Mouse (Mus musculus) cortical plate, adult 2 months (tissue): ENCODE data around the gene Dnmt3l. TPM values are rescaled to one million over a fixed set of nuclear protein-coding genes. Genes with fewer than 3 reads are reported as not detected.

ENCODE experiments used
- H3K27ac ChIP-seq: fragments of 200-500 bp; 2 replicates; pipeline ENCODE4 v1.5.1; 2012; ENCODE audit warnings: low read length, control low read depth, inconsistent platforms; ENCODE audit not compliant: insufficient read depth
- H3K4me1 ChIP-seq: fragments of 200-500 bp; 2 replicates; pipeline ENCODE4 v1.6.1; 2011; ENCODE audit warnings: low read length; ENCODE audit not compliant: control insufficient read depth, insufficient read depth
- H3K4me3 ChIP-seq: fragments of 200-500 bp; 2 replicates; pipeline ENCODE4 v1.5.1; 2011; ENCODE audit warnings: mild to moderate bottlenecking, low read length, control low read depth; ENCODE audit not compliant: insufficient read depth
- CTCF ChIP-seq: fragments of 200-500 bp; IDR thresholded peaks from 2 replicates; pipeline ENCODE4 v1.5.1; 2011; ENCODE audit warnings: mild to moderate bottlenecking, control low read depth, low read length; ENCODE audit not compliant: insufficient read depth; ENCODE audit errors: extremely low read depth
- POLR2A ChIP-seq: fragments of 200-500 bp; IDR thresholded peaks from 2 replicates; pipeline ENCODE4 v1.6.1; 2011; ENCODE audit warnings: mild to moderate bottlenecking, low read length, control low read depth; ENCODE audit not compliant: insufficient read depth; ENCODE audit errors: extremely low read depth
- polyA plus RNA-seq: library from polyadenylated mRNA; depleted of rRNA; stranded (reverse); fragments of >200 nt; gene quantifications from 2 replicates; pipeline ENCODE4 v1.2.3, GENCODE M21; 2012; rRNA removed

The Dnmt3l gene
- 0.13 and 0.38 TPM in 2 replicates for polyA plus RNA-seq

DNA sequence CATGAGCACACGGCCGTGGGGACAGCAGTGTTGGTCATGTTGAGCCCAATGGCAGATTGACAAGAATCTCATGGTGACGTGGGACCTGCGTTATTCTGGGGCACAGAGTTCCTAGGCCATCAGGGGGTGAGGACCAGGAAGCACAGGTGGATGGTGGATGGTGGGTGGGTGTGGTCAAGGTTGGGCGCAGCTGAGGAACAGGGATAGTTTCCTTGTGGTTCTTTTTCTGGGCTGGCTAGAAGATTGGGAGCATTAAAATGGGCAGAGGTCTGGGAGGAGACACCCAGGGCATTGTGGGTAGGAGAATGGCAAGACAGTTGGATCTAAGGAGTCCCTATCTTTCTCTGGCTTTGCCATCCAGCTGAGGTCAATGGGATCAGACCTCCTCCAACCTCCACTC lies at the start of gene Dnmt3l:
Gene Dnmt3l (plus strand): TSS at position 301 of the 400 bp plus-strand sequence.
- TF ChIP-seq POLR2A (no peak), CTCF (no peak)
- H3K27ac ChIP-seq = no peak within 1 kb of the TSS
- H3K4me3 ChIP-seq = no peak within 1 kb of the TSS
- no peaks in the 10 kb centered on the region for H3K4me1 ChIP-seq

DNA sequence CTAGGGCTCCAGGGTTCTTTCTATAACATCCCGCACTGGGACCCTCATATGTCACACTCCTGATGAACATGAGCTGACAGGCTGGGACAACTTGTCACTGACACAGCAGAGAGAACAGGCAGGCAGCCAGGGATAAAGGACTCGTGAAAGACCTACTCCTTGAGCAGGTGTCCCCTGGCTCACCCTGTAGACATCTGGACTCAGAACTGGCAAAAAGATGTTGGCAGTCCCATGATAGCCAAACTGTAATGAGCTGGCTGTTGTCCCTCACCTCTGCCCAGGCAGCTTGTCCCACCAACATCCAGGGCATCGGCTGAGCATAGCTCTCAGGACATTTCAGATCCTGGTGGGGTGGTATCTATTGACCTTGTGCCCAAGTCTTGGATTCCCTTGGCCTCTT lies 46.1 kb upstream of the Dnmt3l start:
- TF ChIP-seq CTCF (no peak), POLR2A (no peak)
- no peak overlapping the region for H3K27ac ChIP-seq
- no peaks in the 10 kb centered on the region for H3K4me1 ChIP-seq
- H3K4me3 ChIP-seq = no peak overlapping the region

DNA sequence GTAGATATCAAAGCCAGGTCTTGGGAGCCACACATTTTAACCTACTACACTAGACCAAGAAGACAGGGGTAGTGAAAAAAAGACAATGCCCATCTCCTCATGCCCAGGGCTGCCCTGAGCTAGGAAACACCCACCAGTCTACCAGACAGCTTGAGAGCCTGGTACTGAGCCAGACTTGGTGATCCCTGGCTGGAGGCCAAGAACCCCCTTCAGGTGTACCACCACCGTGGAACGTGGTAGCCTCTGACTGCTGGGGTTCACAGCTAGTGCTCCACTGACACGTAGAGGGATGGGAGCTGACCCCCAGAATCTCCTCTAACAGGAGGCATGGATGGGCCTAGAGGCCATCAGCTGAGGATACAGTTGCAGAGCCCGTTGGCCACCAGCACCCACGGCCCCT lies 41.5 kb upstream of the Dnmt3l start:
- no peak overlapping the region for H3K4me3 ChIP-seq
- peaks cover 11% of the 10 kb centered on the region for H3K4me1 ChIP-seq
- no peak for TF ChIP-seq POLR2A
- no peak for TF ChIP-seq CTCF
- no peak overlapping the region for H3K27ac ChIP-seq

DNA sequence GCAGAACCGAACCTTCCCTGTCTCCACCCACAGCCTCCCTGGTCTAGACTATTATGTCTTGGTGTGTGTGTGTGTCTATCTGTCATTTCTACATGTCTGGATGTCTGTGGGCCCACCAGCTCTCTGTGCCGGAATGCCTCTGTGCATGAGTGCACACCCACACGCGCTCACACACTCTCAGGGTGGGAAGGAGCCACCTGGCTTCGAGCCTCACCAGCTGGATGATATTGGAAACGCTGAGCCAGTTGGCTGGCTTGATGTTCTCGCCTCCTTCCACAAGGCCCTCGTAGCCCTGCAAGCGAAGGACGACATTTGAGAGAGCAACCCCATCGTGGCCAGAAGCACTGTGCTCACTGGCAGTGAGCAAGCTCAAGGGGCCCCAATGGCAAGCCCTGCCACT lies 40.0 kb upstream of the Dnmt3l start:
- H3K4me3 ChIP-seq = no peak overlapping the region
- peaks cover 17% of the 10 kb centered on the region for H3K4me1 ChIP-seq
- H3K27ac ChIP-seq = peak overlapping the region; percentile 87
- TF ChIP-seq POLR2A (no peak), CTCF (no peak)

DNA sequence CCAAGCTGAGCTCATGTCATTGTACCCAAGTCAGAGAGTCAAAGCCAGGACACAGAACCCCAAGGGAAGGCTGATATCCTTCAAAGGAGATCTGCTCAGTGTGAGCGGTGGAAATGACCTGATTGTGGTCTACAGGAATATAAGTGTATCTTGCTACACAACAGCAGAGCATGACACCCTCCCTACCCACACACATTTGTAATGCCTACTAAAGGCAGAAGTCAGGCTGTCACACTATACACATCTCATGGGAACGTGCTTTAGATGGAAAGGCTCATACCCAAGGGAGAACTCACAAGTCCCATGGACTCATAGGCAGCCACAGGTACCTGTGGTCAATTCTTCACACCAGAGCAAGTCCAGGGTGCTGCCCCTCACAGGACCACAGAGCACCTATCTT lies 39.4 kb upstream of the Dnmt3l start:
- peaks cover 17% of the 10 kb centered on the region for H3K4me1 ChIP-seq
- H3K27ac ChIP-seq = peak overlapping the region; percentile 87
- TF ChIP-seq POLR2A = no peak
- no peak for TF ChIP-seq CTCF
- no peak overlapping the region for H3K4me3 ChIP-seq

DNA sequence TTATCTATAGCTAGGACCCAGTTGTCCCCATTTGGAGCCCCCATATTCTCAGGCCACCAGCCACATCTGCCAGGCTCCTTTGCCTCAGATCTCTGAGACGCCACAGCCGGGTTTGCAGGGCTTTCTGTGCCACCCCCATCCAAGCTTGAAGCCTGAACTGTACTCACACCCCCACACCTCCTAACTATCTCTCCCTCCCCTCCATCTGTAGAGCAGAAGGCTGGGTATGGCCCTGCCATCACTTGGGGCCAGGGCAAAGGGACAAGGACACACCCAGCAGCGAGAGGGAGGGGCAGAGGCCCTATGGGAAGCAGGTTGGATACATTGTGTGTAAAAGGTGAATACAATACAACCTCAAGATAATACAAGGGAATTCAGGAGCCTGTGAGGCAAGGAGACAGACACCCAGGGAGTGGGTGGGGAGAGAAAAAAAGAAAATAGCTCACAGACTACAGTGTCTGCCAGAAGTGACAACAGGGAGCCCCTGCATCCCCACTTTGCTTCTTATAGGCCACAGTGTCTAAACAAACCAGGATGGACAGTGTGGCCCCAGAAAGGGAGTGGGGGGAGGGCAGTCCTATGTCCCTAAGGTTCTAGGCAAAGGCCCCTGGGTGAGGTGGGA lies 37.2 kb upstream of the Dnmt3l start:
- H3K27ac ChIP-seq = peak overlapping the region; percentile 30
- TF ChIP-seq POLR2A = no peak
- TF ChIP-seq CTCF = no peak

DNA sequence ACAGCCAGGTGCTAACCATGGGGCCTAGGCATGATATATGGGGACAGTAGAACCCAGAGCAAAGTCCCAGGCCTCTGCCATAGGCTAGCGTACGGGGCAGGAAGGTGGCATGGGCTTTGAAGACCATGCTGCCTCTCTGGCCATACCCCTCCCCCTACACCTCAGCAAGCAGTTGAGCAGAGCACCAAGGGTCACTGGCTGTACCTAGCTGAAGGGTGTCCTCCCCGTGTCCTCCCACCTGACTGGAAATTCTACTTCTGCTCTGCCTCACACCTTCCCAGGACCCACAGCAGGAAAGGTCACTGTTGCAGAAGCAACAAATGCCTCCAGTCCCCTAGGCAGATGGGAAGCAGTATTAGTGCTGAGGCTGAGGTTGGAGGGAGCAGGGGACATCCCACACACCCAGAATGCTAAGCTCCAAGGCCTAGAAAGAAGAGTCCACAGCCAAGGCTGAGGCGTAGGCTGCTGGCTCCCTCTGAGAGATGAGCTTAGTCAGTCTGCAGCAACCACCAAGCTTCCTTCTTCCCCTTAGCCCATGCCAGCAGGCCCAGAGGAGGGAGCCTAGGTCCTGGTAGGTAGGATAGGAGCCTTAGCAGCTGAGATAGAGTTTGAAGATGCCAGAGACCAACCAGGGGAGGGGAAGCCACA lies 35.8 kb upstream of the Dnmt3l start:
- H3K27ac ChIP-seq = no peak overlapping the region
- peaks cover 23% of the 10 kb centered on the region for H3K4me1 ChIP-seq
- no peak for TF ChIP-seq POLR2A
- TF ChIP-seq CTCF = no peak
- no peak overlapping the region for H3K4me3 ChIP-seq

More for the DNA sequence above, 37.2 kb upstream of the Dnmt3l start:
- H3K4me3 ChIP-seq = no peak overlapping the region
- H3K4me1 ChIP-seq = peaks cover 23% of the 10 kb centered on the region

DNA sequence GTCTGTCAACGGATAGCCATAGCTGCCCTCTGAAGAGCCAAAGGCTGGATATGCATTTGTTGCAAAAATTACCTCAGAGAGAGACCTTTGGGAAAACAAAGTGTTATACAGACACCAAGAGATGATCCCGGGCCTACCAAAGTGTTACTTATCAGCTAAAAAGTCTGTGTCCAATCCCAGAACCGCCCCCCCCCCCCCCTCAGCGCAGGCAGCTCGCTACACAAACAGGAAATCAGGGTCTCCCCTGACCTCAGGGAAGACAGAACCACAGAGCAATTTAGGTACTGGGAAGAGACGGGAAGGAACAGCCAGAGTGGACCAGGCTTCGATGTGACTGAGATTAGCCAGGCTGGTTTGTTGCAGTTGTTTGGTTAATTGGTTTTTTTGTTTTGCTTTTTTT lies 34.5 kb upstream of the Dnmt3l start:
- no peak overlapping the region for H3K4me3 ChIP-seq
- TF ChIP-seq POLR2A (no peak), CTCF (no peak)
- peaks cover 20% of the 10 kb centered on the region for H3K4me1 ChIP-seq
- H3K27ac ChIP-seq = no peak overlapping the region

DNA sequence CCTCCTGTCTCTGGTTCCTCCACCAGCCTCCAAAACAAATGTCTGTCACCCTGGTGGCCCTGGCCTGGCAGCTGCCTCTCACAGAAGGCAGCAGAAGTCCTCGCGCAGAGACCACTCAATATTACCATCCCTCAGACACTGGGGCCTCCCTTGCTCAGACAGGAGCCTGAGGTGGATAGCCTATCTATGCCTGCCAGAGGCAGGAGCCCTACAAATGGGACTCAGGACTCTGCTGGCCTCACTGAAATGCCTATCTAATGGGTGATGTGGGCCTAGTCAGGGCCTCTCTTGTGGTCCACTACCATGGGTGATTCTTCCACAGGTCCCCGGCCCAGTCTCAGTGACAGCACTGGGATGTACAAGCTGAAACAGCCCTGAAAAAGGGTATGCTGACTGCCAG lies 33.6 kb upstream of the Dnmt3l start:
- Histone ChIP-seq H3K4me3 (peak overlapping the region; percentile 86; the same call in 1 of the 2 replicates), H3K27ac (no peak overlapping the region)

More for the DNA sequence above, 33.6 kb upstream of the Dnmt3l start:
- TF ChIP-seq POLR2A = no peak
- TF ChIP-seq CTCF = no peak
- peaks cover 15% of the 10 kb centered on the region for H3K4me1 ChIP-seq
